Mouse (Mus musculus) liver, adult 2 months (tissue): Measurements from ENCODE around the gene Brsk2. TPM values are rescaled to one million over a fixed set of nuclear protein-coding genes. Genes with fewer than 3 reads are reported as not detected.

Experiments
- DNase-seq: peaks from one replicate; pipeline ENCODE4 v3.0.0-alpha.2; 2011; ENCODE audit warnings: low read depth, low spot score; ENCODE audit errors: extremely low read depth
- H3K27ac ChIP-seq: fragments of 200-500 bp; replicated peaks from 2 replicates; pipeline ENCODE4 v1.5.1; 2012; ENCODE audit warnings: low read depth, mild to moderate bottlenecking, control low read depth, inconsistent platforms, low read length; ENCODE audit not compliant: insufficient read depth
- H3K27me3 ChIP-seq: fragments of 200-500 bp; 2 replicates; pipeline ENCODE4 v1.6.1; 2012; ENCODE audit warnings: mild to moderate bottlenecking, moderate library complexity, low read length, inconsistent platforms; ENCODE audit not compliant: control insufficient read depth, insufficient read depth
- H3K36me3 ChIP-seq: fragments of 200-500 bp; 2 replicates; pipeline ENCODE4 v1.6.1; 2012; ENCODE audit warnings: low read length, inconsistent platforms; ENCODE audit not compliant: control insufficient read depth, insufficient read depth
- H3K4me1 ChIP-seq: fragments of 200-500 bp; 2 replicates; pipeline ENCODE4 v1.6.1; 2011; ENCODE audit warnings: low read length; ENCODE audit not compliant: control insufficient read depth, insufficient read depth
- H3K4me3 ChIP-seq: fragments of 200-500 bp; 2 replicates; pipeline ENCODE4 v1.5.1; 2011; ENCODE audit warnings: low read depth, mild to moderate bottlenecking, control low read depth, low read length, moderate library complexity; ENCODE audit not compliant: insufficient read depth
- H3K79me2 ChIP-seq: fragments of 200-500 bp; 2 replicates; pipeline ENCODE4 v1.6.1; 2012; ENCODE audit warnings: inconsistent platforms, mild to moderate bottlenecking, low read length, moderate library complexity; ENCODE audit not compliant: control insufficient read depth, insufficient read depth
- H3K9ac ChIP-seq: fragments of 200-500 bp; 2 replicates; pipeline ENCODE4 v1.6.1; 2012; ENCODE audit warnings: low read depth, mild to moderate bottlenecking, control low read depth, inconsistent platforms, low read length
- CTCF ChIP-seq: fragments of 200-500 bp; IDR thresholded peaks from 2 replicates; pipeline ENCODE4 v1.5.1; 2011; ENCODE audit warnings: low read depth, low read length, control low read depth
- POLR2A ChIP-seq: fragments of 200-500 bp; IDR thresholded peaks from 2 replicates; pipeline ENCODE4 v1.6.1; 2011; ENCODE audit warnings: low read length, control low read depth; ENCODE audit not compliant: insufficient read depth; ENCODE audit errors: extremely low read depth
- WGBS: fragments of 180-500 bp; shearing (Covaris S2); methylation state at CpG from one replicate; pipeline ENCODE4 v1.1.7; 2018; 5-methylcytosine and 5-hydroxymethylcytosine counted together
- polyA plus RNA-seq: library from polyadenylated mRNA; depleted of rRNA; stranded (reverse); fragments of >200 nt; gene quantifications from 2 replicates; pipeline ENCODE4 v1.2.3, GENCODE M21; 2012
- total RNA-seq: library from RNA; depleted of rRNA; stranded (reverse); fragments of >200 nt; gene quantifications from 2 replicates; pipeline ENCODE4 v1.2.3, GENCODE M21; 2014

Brsk2 gene
- total and polyA plus RNA-seq, 2 experiments: 0.09 TPM; not detected in 1

DNA sequence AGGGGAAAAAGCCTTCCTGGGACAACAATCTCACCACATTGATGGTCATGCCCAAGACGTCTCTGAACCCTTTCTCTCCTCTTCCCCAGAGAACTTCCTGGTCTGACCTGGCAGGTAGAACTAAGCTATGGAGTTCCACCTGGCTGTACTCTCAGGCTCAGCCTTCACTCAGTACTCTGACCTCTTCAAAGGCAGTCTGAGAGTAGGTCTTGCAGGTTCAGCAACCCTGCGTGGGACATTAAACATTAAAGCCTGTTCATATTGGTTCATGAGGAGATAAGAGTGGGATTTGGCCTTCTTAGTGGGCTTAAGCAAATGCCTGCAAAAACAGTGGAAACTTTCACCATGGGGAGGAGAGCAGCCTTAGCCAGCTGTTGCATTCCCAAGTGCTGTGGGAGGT is 16.7 kb downstream of the Brsk2 start:
- Histone ChIP-seq H3K4me3 (no peak overlapping the region), H3K27me3 (no peaks in the 10 kb centered on the region)
- 50% methylated on average over 2 of the region's 2 CpGs for WGBS

DNA sequence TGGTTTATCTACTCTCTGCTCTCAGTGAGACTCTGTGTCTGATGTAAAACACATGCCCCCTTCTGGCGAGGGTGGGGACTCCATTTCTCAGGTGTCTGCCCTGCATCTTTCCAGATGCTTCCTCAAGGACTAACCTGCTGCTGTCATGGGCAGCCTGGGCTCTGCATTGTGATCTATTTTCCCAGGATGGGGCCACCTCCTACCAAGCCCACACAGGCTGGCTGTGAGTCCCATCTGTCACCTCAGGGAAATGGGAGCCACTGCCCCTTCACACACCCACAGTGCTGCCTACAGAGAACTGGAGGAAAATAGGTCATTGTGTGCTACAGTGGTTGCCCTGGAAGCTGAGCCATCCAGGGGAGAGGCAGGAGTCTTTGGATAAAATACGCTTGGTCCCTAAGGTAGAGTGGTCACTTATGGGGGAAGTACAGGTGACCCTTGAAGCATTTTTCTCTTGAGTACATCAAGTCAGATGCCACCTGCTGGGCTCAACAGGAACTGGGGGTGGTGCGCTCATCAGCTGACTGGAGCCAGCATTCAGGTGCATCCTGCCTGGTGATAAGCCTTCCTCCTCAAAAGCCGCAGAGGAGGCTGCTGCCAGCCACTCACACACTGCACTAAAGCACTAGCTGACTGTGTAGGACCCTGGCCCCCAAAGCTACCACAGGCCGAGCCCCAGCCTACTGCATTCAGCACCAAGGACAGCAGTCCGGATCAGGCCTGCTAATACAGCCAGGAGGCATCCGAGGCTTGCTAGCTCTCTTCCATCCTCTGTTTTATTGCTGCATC is 23.5 kb downstream of the Brsk2 start:
- DNase-seq: no peak
- peak; percentile 22; the same call in 1 of the 2 replicates for TF ChIP-seq CTCF
- no peak for TF ChIP-seq POLR2A
- H3K36me3 ChIP-seq: no peaks in the 10 kb centered on the region
- H3K9ac ChIP-seq: no peak overlapping the region
- WGBS: 28% methylated on average over 7 of the region's 7 CpGs
- H3K27ac ChIP-seq: no peak overlapping the region
- no peaks in the 10 kb centered on the region for H3K79me2 ChIP-seq
- H3K4me1 ChIP-seq: no peaks in the 10 kb centered on the region
- no peaks in the 10 kb centered on the region for H3K27me3 ChIP-seq
- no peak overlapping the region for H3K4me3 ChIP-seq

More for the DNA sequence above, 16.7 kb downstream of the Brsk2 start:
- DNase-seq: no peak
- no peak overlapping the region for H3K9ac ChIP-seq
- H3K4me1 ChIP-seq: no peaks in the 10 kb centered on the region
- no peak overlapping the region for H3K27ac ChIP-seq
- no peak for TF ChIP-seq POLR2A
- TF ChIP-seq CTCF: no peak
- no peaks in the 10 kb centered on the region for H3K36me3 ChIP-seq
- H3K79me2 ChIP-seq: no peaks in the 10 kb centered on the region

DNA sequence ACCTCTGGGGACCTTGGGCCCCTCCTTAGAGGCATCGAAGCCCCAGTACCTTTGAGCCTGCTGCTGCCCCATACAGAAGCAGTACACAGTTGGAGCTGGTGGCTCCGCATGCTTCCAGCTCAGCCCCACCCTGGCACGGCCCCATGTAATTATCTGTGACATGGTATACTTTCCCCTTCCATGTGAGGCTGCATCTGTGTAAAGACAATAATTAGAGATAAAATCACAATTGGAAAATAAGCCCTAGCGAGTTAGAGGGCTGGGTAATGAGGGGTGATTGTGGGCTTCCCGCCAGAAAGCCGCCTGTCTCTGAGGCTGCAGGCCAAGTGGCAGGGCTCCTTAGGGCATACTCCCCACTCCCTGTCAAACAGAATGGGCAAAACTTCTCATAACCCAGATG is 28.5 kb downstream of the Brsk2 start:
- H3K27ac ChIP-seq: no peak overlapping the region
- no peaks in the 10 kb centered on the region for H3K4me1 ChIP-seq
- H3K4me3 ChIP-seq: no peak overlapping the region
- DNase-seq: no peak
- no peaks in the 10 kb centered on the region for H3K36me3 ChIP-seq
- no peaks in the 10 kb centered on the region for H3K27me3 ChIP-seq
- no peak overlapping the region for H3K9ac ChIP-seq
- H3K79me2 ChIP-seq: no peaks in the 10 kb centered on the region
- WGBS: 79% methylated on average over 6 of the region's 6 CpGs
- no peak for TF ChIP-seq POLR2A
- TF ChIP-seq CTCF: no peak

DNA sequence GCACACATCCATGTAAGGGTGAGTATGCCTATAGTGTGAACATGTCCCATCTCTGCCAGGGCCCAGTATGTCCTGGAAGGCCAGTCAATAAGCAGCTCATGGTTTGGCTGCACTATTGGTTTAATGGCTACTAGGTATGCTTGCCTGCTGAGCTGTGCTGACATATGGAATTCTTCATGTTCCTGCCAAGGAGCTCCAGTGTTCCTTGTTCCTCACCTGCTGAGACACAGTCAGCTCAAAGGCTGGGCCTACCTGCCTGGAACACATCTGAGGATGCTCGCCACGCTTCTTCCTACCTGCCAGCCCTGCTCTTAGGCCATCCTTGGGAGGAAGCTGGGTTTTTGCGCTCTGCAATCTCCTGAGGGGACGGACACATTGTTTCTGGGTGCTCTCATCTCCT is 29.7 kb downstream of the Brsk2 start:
- DNase-seq: no peak
- 88% methylated on average over 4 of the region's 4 CpGs for WGBS

DNA sequence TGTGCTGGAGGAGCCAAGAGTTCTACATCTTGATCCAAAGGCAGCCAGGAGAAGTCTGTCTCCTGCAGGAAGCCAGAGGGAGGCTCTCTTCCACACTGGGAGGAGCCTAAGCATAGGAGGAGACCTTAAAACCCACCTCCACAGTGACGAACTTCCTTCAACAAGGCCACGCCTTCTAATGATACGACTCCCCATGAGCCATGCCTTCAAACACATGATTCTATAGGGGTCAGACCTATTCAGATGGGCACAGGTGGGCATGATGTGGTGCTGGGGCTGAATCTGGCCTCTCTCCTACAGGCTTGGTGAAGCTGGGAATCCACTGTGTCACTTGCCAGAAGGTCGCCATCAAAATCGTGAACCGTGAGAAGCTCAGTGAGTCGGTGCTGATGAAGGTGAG is 31.7 kb downstream of the Brsk2 start:
- no peaks in the 10 kb centered on the region for H3K27me3 ChIP-seq
- no peaks in the 10 kb centered on the region for H3K79me2 ChIP-seq
- DNase-seq: no peak
- no peak overlapping the region for H3K9ac ChIP-seq
- no peak overlapping the region for H3K4me3 ChIP-seq
- H3K27ac ChIP-seq: no peak overlapping the region
- TF ChIP-seq CTCF: no peak
- no peak for TF ChIP-seq POLR2A
- WGBS: 85% methylated on average over 7 of the region's 7 CpGs
- no peaks in the 10 kb centered on the region for H3K4me1 ChIP-seq
- no peaks in the 10 kb centered on the region for H3K36me3 ChIP-seq

More for the DNA sequence above, 29.7 kb downstream of the Brsk2 start:
- H3K9ac ChIP-seq: no peak overlapping the region
- no peak for TF ChIP-seq POLR2A
- TF ChIP-seq CTCF: no peak
- H3K36me3 ChIP-seq: no peaks in the 10 kb centered on the region
- no peaks in the 10 kb centered on the region for H3K27me3 ChIP-seq
- H3K79me2 ChIP-seq: no peaks in the 10 kb centered on the region
- no peak overlapping the region for H3K4me3 ChIP-seq
- H3K4me1 ChIP-seq: no peaks in the 10 kb centered on the region
- H3K27ac ChIP-seq: no peak overlapping the region

DNA sequence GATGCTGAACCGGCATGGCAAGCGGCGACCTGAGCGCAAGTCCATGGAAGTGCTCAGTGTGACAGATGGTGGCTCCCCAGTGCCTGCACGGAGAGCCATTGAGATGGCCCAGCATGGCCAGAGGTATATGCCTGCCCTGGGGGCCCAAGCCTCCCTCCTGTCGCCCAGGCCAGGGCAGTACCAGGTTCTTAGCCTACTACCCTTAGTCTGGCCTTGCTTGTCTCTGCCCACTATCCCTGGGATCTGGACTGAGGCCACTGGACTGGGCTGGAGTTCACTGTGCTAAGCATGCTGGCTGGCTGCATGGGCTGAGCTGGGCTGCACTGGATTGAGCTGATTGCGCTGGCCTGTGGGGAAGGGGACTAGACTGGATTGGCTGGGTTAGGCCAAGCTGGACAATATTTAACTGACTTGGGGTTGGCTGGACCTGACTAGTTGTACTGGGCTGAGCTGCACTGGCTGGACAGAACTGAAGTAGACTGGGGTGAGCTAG is 38.8 kb downstream of the Brsk2 start:
- TF ChIP-seq POLR2A (no peak), CTCF (no peak)
- H3K27me3 ChIP-seq: no peaks in the 10 kb centered on the region
- H3K4me1 ChIP-seq: 0 out of 2 replicates have a peak, but pooled peaks cover 4% of the 10 kb centered on the region
- no peaks in the 10 kb centered on the region for H3K36me3 ChIP-seq
- H3K79me2 ChIP-seq: no peaks in the 10 kb centered on the region
- H3K4me3 ChIP-seq: no peak overlapping the region
- H3K9ac ChIP-seq: no peak overlapping the region
- 75% methylated on average over 7 of the region's 7 CpGs for WGBS
- no peak overlapping the region for H3K27ac ChIP-seq
- peak; percentile 89 for DNase-seq
